Mouse (Mus musculus) cerebellum, postnatal 14 days (tissue): ENCODE measurements around the gene Sh3bp4.

Source experiments
- DNase-seq, 2 experiments: peaks; one replicate each; pipeline ENCODE4 v3.0.0; 2021; ENCODE audit warnings: mixed read lengths in 2 of 2

The Sh3bp4 gene

DNA sequence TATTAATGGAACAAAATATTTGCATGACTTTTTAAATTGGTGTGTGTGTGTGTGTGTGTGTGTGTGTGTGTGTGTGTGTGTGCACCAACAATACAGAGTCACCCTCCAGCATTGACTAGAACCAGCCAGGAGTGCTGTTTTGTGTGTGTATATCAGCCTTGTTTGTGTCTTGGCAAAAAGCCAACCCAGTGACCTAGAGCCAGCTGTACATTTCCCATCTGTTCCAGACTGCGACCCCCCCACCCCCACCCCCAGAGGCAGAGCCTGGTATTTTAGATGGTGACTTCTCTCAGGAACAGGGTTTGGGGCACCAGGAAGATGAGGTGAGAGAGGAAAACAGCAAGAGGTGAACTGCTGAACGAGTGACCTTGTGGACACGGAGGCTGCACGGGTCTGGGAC is 24.2 kb downstream of the Sh3bp4 start:
- no peak for DNase-seq

DNA sequence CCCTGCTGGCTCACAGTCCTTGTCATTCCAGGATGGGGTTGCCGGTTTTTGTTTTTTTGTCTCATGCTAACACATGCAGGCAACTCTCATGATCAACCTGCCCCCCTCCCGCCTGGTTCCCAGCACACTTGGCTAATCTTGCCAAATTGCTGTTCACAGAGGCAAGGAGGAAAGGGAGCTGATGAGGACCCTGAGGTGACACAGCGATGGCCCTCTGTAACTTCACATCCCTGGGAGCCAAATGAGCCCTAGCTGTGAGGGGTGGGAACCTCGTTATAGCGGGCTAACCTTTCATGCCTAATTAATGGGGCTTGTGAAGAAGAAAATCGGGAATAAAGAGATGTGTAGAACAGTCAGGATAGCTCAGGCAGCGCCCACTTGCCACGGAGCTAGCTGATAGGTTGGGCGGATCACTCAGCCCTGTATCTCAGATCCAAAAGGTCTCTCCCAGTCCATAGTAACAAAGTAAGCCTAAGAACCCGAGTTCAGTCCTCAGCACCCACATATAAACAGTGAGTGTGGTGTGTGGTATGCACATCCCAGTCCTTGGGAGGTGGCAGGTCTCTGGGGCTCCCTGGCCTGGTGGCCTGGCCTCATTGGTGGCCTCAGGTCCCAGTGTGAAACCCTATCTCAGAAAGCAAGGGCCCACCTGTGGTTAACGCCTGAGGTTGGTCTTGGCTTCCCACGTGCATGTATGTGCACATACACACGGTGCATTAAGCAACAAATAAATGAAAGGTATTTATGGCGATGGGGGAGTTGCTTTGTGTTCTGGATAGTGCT is 25.6 kb downstream of the Sh3bp4 start:
- no peak for DNase-seq

DNA sequence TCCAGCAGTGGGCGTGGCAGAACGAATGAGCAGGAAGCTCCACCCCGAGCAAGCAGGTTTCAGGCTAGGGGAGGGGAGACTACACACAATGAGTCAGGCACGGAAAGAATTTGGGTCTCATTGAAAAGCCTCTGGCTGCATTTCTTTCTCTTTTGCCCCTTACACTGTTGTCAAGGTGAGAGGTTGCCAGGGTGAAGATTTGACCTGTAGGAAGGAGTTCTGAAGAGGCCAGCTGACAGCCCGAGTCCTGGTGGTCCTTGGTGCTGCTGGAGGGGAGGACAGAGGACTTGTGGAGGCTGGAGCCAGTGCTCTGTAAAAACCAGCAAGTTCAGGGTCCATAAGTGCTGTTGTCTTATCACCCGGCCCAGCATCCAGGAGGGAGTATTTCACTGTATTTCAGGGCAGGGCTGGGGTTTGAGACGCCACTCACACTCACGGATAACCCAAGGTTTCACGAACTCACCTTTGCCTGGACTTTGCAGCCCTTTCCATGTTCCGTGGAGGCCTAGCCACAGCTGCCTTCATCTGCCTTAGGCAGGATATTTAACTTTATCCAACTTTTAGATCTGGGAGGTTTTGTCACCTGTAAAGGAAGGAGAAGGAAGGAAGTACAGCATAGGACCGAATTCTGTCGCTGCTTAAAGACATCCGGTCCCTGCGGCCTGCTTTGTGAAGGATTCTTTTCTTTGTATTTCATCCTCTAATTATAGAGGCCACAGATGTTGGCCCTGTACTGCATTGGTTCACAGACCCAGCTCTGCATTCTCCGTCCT is 32.2 kb downstream of the Sh3bp4 start:
- no peak for DNase-seq

DNA sequence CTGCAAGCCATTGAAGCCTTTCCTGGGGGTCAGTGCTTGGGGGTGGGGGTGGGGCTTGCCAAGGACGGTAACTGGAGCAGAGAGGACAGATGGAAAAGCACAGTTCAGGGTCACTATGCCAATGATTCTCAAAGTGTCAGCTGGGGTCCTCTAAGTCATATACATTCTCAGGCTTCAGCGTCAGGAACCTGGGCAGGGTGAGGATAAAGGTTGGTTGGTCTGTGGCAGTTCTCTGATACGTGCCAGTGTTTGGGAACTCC is 32.7 kb downstream of the Sh3bp4 start:
- DNase-seq: no peak

DNA sequence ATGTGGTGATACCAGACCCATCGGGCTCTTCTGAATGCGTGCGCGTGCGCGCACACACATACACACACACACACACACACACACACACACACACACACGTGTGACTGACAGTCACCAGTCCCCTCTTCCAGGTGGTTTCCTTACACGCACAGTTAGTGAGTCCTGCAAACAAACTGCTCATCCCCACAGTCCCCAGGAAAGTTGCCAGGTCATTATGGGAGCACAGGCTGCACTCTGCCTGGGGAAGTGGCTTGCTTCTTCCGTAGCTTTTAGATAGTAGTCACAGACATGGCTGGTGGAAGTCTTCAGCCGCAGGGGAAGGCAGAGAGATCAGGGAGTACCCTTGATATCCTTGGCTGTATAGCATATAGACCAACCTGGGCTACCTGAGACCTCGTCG is 33.3 kb downstream of the Sh3bp4 start:
- DNase-seq: peak; percentile 33 to 37

DNA sequence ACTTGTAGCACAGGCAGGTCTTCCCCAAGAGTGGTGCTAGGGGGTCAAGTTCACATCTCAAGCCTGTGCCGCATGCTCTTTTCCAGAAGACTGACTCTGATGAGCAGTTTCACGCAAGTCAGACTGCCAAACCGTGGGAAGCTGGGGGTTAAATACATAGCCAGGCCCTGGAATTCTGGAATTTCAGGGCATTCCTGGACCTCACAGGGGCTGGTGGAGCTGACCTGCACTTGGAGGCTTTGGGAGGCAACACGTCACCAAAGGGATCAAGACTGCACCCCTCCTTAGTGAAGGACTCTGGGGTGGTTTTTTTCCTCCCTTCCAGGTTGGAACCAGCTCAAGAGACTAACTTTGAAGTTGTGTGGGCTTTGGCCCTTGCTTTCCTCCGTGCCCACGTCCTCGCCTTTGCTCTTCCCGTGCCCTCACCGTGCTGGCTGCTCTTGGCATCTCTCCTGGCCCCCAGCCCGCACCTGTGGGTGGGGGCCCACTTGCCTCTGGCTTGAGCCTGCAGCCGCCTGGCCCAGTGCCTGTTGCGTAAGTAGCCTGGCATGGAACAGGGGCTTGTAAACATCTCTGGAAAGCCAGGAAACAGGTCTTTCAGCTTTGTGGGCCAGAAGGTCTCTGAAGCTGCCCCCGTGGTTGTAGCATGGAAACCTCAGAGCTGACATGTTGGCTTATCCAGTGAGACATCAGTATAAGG is 34.0 kb downstream of the Sh3bp4 start:
- peak; percentile 45 to 47 for DNase-seq

DNA sequence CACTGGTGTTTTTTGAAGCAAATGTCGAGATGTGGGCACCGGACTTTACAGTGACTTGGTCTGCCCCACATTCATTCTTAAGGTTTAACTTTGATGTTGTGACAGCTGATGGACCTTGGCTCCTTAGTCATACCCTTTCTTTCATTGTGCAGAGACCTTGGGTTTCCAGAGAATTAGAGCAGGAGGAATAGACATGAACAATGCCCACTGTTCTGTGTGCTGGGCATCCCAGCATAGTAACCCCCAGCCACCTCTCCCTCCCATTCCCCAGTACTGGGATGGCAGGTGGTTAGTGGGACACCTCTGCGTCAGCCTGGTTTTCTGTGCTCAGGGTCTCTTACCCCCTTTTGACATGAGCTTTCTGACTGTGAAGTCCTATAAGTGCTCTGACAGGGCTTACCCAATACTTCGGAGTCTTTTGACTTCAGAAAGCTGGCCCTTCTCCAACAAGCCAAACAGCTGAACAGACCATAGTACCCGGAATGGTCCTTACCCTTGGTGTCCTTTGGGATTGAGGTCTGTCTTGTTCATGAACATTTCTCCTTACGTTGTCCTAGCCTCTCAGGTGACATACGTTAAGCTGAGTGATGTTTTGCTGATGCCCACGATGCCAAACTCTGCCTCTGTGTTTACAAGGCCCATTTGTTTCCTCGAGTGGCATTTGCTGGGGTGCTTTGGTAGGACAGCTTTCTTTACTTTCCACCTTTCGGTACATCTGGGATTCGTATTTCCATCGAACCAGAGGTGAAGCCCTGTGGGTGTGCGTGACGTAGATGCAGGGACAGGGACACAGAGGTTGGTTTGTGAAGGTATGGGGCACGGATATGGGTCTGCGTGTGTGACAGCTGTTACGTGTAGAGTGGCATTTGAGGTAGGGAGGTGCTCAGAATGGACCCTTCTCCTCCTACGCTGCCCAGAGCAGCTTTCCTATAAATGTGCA is 35.9 kb downstream of the Sh3bp4 start:
- DNase-seq: no peak

DNA sequence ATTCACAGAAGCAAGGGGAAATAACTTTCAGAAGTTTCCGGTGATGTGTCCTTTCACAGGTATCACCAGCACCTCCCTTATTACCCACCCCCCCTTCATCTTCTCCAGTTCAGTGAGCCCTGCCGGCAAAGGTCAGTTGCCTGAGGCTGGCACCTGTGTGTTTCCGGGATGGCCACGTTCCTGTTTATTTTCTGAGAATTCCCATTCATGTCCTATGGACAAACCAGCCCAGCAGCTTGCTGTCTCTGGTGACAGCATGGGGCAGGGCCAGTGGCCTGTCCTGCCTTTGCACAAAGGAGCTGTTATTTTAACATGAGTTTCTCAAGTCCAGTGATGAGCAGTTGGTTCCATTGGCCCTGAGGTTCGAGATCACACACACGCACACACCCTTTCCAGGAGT is 37.3 kb downstream of the Sh3bp4 start:
- no peak for DNase-seq

DNA sequence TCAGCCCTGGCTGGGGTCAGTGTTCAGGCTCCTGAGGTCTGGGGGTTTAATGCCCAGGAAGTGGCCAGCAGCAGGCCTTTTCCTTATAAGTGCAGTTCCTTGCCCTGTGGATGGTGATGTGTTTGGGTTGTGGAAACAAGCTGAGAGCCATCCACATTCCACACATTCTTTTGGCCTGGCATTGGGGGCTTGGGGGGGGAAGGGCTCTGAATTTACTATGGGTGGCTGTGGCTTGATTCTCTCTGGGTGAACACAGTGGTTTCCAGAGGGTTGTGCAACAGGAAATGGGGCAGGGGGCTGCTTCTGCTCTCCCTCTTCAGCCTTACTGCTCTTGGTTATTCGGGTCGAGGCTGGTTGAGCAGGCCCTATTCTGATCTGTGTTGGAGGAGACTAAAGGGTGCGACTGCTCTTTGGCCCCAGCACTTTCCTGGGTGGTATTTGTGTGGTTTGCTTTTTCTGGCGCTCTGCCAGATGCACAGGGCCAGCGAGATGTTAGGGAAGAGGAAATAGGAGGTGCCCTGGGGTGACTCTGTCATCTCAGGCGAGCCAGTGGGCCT is 38.2 kb downstream of the Sh3bp4 start:
- DNase-seq: no peak

DNA sequence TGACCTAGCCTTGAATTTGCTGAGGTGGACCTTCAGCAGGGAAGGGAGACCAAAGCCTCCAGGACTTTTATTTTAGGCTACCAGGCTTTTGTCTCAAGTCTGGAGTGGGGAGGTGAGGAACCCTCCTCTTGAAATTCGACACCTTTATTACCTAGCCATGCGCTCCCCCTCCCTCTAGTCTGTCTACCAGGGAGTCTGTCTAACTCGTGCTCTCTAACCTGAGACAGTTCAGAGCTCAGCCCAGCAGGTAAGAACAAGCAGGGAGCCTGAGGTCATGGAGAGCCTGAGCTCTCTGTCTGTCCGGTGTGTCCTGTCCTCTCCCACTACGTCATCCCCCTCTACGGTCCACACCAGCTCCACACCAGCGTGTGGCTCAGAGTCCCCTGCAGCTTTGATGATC is 39.6 kb downstream of the Sh3bp4 start:
- DNase-seq: no peak

DNA sequence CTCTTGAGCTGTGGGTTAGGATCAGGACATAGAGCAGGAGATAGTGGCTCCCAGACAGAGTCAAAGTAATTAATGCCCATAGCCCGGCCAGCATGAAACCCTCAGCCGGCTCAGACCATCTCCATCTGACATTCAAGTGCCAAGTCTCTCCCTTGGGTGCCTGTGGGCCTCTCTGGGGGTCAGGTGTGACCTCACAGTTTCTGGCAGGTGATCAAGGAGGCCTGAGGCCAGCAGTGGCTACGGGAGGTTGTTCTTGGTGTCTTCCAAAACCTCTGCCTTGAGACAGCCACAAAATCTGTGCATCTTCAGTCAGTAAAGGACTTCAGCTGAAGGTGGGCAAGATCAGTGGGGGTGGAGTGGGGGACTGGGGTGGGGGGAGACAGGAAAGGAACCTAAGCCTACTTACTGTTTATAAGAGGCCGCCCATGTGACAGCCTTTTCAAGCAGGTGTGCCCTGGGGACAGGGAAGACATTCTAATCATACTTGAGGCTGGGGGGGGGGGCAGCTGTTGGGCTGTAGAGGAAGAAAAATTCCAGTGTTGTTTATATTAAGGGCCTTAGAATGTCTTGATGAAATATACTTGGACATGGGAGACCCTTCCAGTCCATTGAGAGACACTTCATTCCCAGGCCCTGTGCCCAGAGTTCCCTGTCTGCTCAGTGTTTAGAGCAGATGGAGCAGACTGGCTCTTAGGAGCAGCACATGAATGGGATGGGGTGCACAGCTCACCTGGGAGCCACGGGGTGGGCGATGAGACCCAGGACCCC is 40.7 kb downstream of the Sh3bp4 start:
- DNase-seq: no peak

DNA sequence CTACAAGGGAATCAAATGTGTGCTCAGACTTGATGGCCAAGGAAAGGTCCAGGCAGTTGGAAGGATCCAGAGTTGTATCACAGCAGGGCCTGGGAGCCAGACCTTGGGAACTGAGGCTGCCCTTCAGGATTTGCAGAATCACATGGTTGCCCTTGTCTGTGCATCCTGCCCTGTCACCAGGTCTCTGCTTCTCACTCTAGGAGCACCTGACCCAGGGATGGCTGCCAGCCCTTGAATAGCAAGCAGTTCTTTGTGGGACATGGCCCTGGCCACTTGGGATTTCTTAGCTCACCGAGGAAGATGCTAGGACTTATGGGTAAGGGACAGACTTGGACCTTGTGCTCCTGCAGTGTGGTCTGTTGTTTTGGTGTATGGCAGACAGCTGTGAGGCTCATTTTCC is 42.3 kb downstream of the Sh3bp4 start:
- no peak for DNase-seq

DNA sequence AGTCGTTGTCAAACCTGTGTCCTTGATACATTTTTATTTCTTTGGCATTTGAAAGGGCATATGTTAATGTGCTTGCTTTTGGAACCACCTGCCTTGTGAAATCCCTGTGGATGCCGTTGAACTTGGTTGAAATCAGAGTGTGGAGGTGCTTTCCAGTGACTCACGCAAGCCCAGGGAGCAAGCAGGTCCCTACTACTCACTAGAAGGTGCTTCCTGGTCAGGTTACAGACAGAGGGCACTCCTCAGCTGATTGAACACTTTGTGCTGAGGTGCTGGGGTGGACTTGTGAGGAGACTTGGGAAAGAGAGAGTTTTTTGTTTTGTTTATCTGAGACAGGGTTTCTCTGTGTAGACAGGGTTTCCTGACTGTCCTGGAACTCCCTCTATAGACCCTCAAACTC is 43.5 kb downstream of the Sh3bp4 start:
- DNase-seq: no peak

DNA sequence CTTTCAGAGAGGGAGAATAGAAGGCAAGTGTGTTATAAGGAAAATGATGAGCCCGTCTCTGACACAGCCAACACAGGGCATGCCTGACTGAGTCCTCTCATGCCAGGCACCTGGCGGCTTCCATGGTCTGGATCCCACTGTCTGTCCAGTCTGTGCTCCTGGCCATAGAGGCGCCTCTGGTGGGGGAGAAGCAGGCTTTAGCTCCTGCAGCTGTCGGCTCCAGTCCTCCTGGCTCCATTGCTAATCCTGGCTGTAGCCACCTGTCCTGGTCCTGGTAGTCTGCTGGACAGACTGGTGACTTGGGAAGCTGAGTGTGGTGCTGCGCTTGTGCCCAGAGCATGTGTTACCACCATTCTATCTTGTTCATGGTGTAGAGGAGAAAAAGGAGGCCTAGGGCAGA is 46.8 kb downstream of the Sh3bp4 start:
- DNase-seq: peak; percentile 60 to 62

DNA sequence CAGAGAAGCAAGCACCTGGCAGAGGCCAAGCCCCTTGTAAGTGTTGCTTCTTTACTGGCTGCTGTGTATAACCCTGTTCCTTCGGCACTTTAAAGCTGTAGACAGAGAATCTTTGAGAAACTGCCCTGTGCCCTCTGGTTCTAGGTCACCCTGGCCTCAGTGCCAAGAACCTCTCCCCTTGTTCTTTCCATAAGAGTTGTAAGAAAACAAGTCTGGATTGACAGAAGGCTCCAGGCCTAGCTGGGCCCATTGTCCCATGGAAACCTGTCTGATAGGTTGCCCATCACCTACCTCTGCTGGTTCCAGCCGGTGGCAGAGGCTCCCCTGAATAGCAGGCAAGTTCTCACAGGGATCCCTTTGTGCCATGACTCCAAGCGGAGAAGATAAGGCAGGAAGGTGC is 47.9 kb downstream of the Sh3bp4 start:
- no peak for DNase-seq

DNA sequence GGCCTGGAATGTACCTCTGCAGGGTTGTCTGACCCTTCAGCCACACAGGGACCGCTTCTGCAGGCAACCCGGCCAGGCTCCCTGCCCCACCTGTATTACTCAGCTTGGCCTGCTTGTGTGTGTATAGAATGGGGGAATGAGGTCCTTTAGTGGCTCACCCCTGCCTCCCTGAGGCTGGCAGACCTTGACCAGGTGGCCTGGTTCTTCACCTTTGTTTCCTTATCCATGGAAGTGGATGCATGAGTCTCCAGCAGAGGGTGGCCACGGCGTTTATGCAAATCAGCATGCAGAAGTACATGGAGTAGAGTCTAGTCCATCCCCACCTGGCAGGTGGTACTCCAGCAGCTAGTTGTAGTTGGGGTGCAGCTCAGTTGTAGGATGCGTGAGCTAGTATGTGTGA is 48.6 kb downstream of the Sh3bp4 start:
- no peak for DNase-seq

DNA sequence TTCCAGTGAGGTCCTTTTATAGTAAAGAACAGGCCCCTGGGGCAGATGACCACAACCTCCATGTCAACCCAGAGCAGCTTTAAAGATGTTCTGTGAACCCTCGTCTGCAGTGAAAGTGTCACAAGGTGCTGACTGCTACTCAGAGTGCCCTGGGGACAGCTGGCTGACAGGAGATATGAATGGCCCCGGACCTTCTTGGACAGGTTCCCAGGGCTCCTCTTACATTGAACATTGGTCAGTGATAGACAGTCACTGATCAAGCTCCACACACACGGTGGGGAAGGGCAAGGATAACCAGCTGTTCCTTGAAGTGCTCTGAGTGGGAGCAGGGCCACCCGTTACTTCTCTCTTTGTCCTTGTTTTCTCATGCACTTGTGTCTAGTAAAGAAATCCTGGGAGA is 50.1 kb downstream of the Sh3bp4 start:
- no peak for DNase-seq

DNA sequence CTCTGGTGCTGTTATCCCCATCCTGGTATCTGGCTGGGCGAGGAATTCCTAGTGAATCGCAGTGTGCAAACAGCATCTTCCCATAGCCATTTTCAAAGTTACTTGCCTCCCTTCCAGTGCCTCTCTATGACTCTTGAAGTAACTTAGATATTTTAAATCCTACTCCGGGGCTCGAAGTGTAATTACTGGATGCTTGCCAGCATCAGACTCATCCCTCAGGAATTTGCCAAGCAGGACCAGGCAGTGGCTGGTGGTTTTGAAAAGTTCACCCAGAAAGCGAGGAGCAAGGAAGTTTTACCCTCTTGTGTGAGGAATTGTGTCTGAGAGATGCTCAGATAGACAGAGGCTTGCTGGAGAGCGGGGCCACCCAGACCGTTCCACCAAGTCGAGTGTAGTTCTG is 51.3 kb downstream of the Sh3bp4 start:
- DNase-seq: no peak

DNA sequence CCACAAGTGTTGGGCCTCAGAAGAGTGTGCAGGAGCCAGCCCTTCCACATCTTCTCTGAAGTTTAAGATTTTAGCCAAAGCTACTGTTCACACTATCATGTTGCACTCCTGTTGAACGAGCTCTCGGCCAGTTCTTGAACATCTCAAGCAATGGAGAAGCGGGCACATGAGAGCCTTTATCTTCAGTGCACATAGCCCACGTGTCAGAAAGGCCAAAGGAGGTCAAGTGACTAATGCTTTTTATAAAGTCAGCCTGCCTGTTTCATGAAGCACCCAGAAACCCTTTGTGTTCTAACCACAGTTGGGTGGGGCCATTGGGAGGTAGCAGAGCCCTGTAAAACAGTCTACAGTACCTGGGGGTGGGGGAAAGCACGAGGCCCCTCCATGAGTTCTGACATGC is 52.2 kb downstream of the Sh3bp4 start:
- DNase-seq: no peak

DNA sequence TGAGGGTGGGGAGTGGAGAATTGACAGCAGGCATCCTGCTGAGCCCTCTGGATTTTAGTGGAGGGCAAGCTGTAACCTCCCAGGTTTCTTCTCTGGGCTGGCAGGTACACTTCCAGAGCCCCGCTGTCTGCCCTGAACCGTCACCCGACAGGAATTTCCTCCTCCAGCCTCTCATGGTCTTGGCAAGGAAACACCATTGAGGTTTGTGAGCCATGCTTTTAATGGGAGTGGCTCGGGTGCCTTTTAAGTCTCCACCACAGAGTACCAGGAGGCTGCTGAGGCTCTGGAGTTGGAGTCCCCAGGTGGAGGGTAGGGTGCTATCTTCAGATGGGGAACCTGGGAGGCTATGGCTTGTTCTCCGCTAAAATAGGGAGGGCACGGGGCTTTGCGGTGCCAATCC is 53.9 kb downstream of the Sh3bp4 start:
- no peak for DNase-seq

DNA sequence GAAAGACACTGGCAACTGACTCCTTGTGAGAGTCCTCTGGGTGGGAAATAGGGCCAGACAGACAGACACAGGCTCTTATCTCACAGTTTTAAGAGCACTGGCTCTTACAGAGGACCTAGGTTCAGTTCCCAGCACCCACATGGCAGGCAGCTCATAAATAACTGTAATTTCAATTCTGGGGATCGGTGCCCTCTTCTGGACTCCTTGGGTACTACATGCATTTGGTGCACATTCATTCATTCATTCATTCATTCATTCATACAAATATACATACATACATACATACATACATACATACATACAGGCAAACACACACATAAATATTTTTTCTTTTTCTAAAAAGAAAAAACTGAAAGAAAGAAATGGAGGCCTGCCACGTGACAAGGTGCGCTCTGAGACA is 56.9 kb downstream of the Sh3bp4 start:
- DNase-seq: no peak

DNA sequence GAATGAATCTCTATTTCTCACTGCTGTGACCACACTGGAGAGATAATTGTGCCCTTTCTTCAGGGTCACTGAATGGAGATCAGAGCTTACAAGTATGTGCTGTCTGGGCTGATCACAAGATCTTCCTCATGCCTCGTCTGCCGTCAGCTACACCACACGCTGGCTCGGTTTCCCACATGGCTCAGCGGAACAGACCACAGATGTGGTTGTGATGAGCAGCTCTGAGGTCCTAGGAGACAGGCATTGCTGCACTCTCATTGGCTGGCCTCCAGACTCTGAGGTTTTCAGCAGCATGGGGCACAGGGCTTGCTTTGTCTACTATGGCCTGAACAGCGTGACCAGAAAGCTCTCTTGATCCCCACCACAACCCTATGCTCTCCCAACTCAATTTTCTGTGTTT is 60.2 kb downstream of the Sh3bp4 start:
- peak in 1 of 2 experiments; percentile 33 for DNase-seq
